Mouse (Mus musculus): ENCODE measurements at regions not wholly inside any gene's neighbourhood (a gene's known extent, or its start where the extent isn't known, plus 50 kb on each side); places are given as distances from the start of the nearest gene placed in this dataset.

DNA sequence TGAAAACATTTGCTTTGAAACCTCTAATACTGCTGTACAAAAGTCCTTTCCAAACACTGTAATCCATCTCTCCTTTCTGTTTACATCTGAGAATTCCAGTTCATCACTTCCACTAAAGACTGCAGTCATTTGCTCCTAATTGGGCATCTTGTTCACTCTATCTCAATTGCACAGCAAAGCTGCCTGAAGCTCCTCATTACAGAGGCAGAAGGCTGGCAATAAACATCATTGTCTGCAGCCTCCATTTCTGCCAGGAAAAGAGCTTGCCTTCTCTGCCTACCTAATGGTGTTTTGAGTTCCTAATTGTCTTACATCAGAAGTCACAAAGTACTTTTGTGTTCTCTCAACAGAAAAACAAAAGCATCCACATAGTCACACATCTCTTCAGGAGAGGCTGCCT lies 207.7 kb downstream of the Kcnj2 start:
- DNase-seq (ENCODE audit: low read depth, low spot score) = no peak

DNA sequence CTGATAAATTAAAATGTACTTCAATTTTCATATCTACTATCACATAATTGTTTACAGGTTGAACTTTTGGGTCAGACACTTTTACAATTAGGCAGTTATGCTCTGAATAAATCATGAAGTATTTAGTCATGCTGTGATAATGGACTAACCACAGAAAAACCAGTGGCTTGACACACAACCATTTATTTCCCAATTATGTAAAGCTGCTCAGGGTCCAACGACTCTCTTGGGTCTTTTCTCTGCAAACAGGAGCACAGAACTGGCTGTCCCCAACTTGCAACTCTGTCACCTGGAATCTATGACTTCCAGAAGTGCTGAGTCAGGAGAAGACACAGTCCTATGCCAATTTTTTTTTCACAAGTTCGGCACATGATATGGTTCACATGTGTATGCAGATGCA lies 214.8 kb downstream of the Kcnj2 start:
- no peak for DNase-seq (ENCODE audit: low read depth, low spot score)

- peak; percentile 57 for DNase-seq (ENCODE audit: low read depth, low spot score)
Observed at GRCm38 (mm10) chr11:111281237-111282160, 215.5 kb downstream of the Kcnj2 start.

DNA sequence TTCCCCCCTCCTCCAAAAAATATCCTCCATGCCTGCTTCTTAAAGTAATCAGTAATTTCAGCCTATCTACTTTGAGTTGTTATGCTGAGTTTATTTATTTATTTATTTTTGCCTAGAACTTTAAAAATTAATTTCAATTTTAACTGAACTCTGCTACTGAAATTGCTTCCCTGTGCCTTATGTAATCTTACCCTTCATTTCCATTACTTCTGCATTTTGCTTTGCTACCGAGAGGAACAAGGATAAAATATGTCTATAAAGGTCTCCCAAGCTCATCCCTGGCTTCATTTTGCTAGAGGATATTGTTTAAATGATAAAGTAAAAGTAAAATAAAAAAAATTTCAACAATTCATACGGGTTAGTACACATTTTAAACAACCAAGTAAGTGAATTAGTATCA lies 216.3 kb downstream of the Kcnj2 start:
- no peak for DNase-seq (ENCODE audit: low read depth, low spot score)

DNA sequence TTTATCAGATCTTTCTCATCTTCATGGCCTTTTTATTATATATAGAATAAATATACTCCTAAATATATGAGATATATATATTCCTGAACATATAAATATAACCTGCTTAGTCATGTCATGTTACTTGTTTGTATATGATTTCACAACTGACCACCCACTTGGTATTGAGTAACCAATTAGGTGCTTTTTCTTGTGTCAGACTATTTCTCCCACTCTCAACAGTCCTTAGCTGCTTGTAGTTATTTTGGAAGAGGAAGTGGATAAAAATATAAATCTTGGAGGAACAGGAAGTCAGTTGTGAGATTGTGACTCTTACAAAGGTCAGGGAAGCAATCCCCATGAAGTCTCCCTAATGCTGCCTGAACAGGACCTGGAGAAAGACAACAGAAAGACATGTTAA lies 224.6 kb downstream of the Kcnj2 start:
- no peak for DNase-seq (ENCODE audit: low read depth, low spot score)

DNA sequence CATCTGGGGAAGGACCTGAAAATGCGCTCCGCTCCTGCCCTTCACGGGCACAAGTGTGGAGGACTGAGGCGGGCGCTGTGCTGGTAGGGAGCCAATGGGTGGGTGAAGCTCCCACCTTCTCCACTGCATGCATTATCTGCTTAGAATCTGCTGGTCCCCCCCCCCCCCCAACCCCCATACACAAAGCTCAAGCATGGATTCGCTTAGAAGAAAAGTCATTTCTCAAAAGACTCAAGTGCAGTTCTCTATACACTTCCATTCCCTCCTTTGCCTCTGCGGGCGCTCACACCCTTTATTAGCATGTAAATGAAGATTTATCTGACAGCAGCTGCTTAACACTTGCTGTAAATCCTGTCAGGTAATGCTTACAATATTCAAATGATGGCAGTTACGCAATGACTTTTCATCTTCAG lies 230.4 kb downstream of the Kcnj2 start:
- DNase-seq (ENCODE audit: low read depth, low spot score) = no peak

GRCm38 (mm10) chr11:111312802-111313201 lies 246.8 kb downstream of the Kcnj2 start:
- no peak for DNase-seq (ENCODE audit: low read depth, low spot score)

- no peak for DNase-seq (ENCODE audit: low read depth, low spot score)
Observed at GRCm38 (mm10) chr11:111313566-111313965, 247.6 kb downstream of the Kcnj2 start.

GRCm38 (mm10) chr11:111321576-111321975 lies 255.6 kb downstream of the Kcnj2 start:
- DNase-seq (ENCODE audit: low read depth, low spot score) = no peak

DNA sequence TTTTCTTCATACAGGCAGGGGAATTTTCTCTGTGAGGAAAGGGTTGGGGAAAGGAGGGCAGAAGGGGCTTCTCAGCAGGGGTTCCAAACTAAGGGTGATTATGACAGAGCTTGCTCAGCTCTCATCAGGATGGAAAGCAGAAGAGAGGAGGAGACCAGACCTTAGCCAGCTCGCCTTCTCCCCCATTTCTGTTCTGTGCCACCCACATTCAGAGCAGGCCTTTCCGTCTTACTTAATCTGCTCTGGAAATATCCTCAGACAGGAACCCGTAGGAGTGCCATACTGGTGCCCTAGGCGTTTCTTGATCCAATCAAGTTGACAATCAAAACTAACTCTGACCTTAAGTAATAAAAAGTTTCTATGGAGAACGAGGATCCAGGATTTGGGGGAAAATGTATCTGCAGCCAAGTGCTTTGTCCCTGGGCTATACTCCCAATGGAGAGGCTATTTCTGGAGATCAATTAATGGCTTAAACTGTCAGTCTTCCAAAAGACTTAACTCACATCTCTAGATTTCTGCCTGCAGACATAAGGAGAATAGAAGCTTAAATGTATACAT lies 258.6 kb downstream of the Kcnj2 start:
- DNase-seq (ENCODE audit: low read depth, low spot score) = no peak

DNA sequence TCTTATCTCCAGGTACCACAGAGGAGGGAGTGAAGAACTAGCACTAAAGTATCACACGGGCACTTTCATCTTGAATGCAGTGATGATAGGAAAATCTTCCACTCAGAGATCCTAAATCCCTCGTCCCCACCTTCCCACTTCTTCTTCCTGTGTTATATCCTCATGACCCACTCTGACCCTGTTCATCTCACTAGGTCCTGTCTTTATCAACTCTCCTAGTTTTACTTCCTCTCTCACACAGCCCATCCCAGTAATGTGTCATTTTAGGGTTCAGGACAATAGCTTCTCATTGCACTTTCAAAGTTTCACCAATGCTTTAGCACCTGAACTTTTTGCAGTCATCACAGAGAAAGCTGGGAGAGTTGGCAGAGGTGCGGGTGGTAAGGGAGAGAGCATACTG lies 261.0 kb downstream of the Kcnj2 start:
- no peak for DNase-seq (ENCODE audit: low read depth, low spot score)

GRCm38 (mm10) chr11:111328258-111328657 lies 262.3 kb downstream of the Kcnj2 start:
- DNase-seq (ENCODE audit: low read depth, low spot score) = no peak

DNA sequence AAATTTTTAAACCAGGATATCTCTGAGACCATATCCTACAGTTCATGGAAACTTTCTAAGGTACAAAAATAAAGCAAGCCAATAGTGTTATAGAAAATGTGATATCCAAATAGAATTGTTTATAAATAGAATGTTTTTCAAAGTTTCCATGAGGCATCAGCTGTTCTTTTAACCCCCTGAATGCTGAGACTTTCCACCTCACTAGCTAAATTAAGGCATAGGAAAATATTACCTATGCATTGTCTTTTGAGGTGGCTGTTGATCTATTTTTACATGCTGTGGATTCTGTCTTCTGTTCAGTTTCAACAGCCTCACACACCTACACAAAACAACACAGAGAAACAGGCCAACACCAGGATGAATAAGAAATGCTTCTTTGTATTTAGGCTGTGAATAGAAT lies 265.6 kb downstream of the Kcnj2 start:
- peak; percentile 32 for DNase-seq (ENCODE audit: low read depth, low spot score)

GRCm38 (mm10) chr11:111333021-111333420 lies 267.1 kb downstream of the Kcnj2 start:
- DNase-seq (ENCODE audit: low read depth, low spot score) = peak; percentile 64

GRCm38 (mm10) chr11:111347562-111347961 lies 281.6 kb downstream of the Kcnj2 start:
- no peak for DNase-seq (ENCODE audit: low read depth, low spot score)

DNA sequence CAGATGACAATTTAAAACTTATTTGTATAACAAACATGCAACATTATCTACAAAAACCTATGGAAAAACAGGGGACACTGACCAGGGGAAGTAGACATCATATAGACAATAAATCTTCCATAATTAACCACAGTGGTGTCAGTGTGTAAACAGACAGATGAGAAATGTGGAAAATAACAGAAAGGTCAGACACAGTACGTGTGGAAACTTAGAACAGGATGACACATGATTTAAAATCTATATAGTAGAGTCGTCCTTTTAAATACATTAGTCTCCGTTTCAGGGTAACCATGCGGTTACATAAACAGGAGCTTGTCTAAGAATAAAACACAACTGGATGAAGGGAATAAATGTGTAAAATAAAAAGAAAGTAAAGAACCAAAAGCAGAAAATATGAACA lies 284.1 kb downstream of the Kcnj2 start:
- no peak for DNase-seq (ENCODE audit: low read depth, low spot score)

GRCm38 (mm10) chr11:111363363-111363762 lies 297.4 kb downstream of the Kcnj2 start:
- no peak for DNase-seq (ENCODE audit: low read depth, low spot score)

DNA sequence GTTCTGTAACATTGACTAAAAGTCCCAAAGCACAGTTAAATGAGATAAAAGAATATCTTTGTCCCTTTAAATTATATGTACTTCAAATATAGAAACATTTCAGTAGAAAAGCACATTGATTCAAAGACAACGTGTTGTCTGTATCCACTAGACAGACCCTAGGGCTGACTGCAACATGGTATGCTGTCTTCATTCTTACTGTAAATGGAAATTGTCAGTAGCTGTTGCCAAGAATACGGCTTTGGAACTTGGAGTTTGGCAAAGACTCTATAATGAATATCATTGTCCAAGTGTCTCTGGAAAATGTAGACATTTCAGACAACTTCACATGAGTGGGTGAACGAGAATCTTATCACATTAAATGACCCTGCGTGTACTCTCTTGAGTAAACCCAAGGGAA lies 311.2 kb downstream of the Kcnj2 start:
- no peak for DNase-seq (ENCODE audit: low read depth, low spot score)

DNA sequence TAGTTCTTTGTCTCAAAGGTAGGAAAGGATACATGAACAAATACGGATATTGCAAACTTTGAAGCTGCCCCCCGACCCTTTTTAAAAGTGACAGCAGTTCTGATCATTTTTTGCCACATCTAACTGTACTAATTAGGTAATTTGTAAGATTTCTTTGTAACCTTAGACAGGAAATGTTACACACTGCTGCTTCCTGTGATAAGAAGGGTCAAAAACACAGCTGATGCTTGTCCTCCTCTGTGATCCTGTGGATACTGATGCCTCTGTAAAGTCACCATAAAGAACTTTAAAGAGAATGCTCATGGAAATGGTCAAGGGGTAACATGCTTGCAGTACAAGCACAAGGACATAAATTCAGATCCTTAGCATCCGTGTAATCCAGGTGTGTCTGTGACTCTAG lies 313.9 kb downstream of the Kcnj2 start:
- no peak for DNase-seq (ENCODE audit: low read depth, low spot score)

GRCm38 (mm10) chr11:111398706-111399105 lies 332.7 kb downstream of the Kcnj2 start:
- no peak for DNase-seq (ENCODE audit: low read depth, low spot score)

DNA sequence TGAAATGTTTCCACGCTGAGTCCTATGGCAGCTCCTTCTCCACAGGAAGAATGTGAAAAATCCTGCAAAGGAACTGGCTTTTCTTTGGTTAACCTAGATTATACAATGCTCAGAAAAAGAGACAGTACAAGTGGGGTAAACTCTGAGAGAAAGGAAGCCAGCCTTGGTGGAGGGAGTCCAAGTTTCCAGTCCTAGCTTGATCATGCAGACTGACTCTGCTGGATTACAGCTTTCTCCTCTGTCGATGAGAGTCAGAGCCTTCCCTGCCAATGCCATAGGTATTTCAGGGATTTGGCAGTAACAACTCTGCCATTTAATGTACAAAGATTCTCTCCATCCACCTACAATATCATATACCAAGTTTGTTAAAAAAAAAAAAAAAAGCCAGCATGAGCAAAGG lies 343.3 kb downstream of the Kcnj2 start:
- DNase-seq (ENCODE audit: low read depth, low spot score) = peak; percentile 9

DNA sequence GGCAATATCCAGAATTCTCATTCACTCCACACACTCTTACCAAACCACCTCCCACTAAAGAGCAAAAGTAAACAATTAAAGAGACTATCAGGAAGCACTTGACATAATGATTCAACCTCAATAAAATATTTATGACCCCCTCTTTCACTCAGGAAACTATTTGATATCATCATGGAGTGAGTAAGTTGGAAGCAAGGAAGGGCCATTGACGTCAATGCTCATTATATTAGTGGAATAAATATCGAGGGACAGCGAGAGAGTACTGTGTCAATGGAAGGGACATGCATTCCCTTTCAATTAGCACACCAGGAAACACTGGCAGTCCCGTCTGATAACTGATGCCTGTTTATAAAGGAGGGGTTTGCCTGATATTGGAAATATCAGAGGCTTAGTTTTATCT lies 358.9 kb downstream of the Kcnj2 start:
- DNase-seq (ENCODE audit: low read depth, low spot score) = no peak

DNA sequence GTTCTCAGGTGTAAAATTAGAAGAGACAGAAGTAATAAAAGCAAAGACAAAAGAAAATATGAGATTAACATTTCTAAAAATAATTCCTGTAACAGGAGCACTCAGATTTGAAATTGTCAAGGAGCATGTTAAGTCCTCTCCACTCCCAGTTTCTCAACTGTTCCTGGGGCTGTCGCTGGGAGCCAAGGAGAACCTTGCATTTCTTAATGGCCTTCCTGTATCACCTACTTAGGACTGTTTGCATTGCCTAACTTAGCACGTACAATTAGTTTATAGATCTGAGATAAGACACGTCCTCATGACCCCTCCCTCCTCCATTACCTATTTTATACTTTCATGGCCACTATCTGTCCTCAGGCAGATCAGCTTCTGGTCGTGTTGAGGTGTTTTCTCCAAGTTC lies 360.8 kb downstream of the Kcnj2 start:
- no peak for DNase-seq (ENCODE audit: low read depth, low spot score)
